Mouse (Mus musculus) ovary, postnatal 36 days (tissue): ENCODE measurements around the gene Il33.

Experiments used
- DNase-seq: peaks from one replicate; pipeline ENCODE4 v3.0.0; 2022; ENCODE audit warnings: low spot score, mixed read lengths

Il33 gene

GRCm38 (mm10) chr19:30000406-30001365, 75.8 kb downstream of the Il33 start:
- no peak for DNase-seq

GRCm38 (mm10) chr19:30001550-30001949, 76.6 kb downstream of the Il33 start:
- no peak for DNase-seq

GRCm38 (mm10) chr19:30003621-30004020, 78.7 kb downstream of the Il33 start, which contains the start of gene Trpd52l3:
Gene Trpd52l3, plus strand, starts transcription at chr19:30003790.
- no peak for DNase-seq

GRCm38 (mm10) chr19:30006371-30006770, 81.5 kb downstream of the Il33 start:
- DNase-seq: no peak
